Mouse (Mus musculus): ENCODE data around the gene Vmn1r212. TPM values are rescaled to one million over a fixed set of nuclear protein-coding genes. Genes with fewer than 3 reads are reported as not detected.
"Not testable (repeated sequence)": the region's sequence is repeated elsewhere in the genome, so short reads cannot be mapped to it uniquely, and the experiment has no call there.

Gene Vmn1r212
- not detected in 2 replicates for polyA plus RNA-seq (2014; fragmentation: Nextera tagmentation; extraction: Ambion mirVana)

DNA sequence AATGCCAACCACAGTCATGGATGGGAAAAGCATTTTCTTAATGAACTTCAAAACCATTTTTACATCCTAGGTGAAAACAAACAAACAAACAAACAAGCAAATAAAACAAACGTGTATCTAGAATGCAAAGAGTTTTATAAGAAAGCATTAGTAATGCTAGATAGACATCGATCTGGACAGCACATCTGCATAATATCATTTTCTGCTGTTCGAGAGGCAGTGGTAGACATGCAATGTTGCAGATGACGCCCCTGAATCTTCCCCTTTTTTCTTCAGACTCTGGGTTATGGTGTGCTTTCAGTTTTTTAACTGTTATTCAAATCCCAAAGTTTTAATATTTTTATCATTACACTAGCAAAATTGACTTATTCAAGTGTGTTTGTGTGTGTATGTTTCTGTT is at the start of gene Vmn1r212:
Gene Vmn1r212 (minus strand): TSS at position 101 of the 400 bp plus-strand sequence.
- no peaks in the 10 kb centered on the region for H3K4me1 ChIP-seq (ENCODE audit: control insufficient read depth, insufficient read depth, low read length)
- H3K27me3 ChIP-seq (ENCODE audit: control insufficient read depth, insufficient read depth, low read length) = no peaks in the 10 kb centered on the region
- no peak within 1 kb of the TSS for H3K9ac ChIP-seq (replicated peaks; ENCODE audit: low read length)
- no peak for DNase-seq
- no peak for ATAC-seq (ENCODE audit: low FRiP score, low TSS enrichment)
- no peaks in the 10 kb centered on the region for H3K36me3 ChIP-seq (ENCODE audit: control insufficient read depth, insufficient read depth, low read length)
- no peak within 1 kb of the TSS for H3K4me2 ChIP-seq (ENCODE audit: low read length)
- H3K27ac ChIP-seq (replicated peaks; ENCODE audit: low read depth, low read length) = no peak within 1 kb of the TSS
- no peak within 1 kb of the TSS for H3K4me3 ChIP-seq (replicated peaks; ENCODE audit: low read depth, low read length)
- H3K9me3 ChIP-seq (ENCODE audit: control insufficient read depth, low read length) = no peaks in the 10 kb centered on the region
- 83% methylated on average over 4 of the region's 4 CpGs for WGBS

DNA sequence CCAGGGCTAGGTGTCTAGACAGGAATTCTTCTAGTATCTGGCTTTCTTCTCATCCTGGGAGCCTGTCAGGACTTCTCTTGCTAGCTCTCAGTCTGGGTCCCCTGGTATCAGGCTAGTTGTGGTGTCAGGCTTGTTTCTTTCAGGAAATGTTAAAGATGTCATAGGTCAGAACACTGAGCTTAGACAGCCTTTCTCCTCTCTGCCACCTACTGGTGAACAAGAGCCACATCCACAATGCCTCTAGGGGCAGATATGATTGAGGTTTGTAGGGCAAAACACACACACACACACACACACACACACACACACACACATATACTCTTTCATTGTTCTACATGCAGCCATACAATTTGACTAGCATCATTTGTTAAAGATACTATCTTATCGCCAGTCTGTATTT is 4.7 kb downstream of the Vmn1r212 start:
- H3K36me3 ChIP-seq (ENCODE audit: control insufficient read depth, insufficient read depth, low read length) = no peaks in the 10 kb centered on the region
- no peak for DNase-seq
- WGBS = 94% methylated on average over 1 of the region's 1 CpGs
- H3K9me3 ChIP-seq (ENCODE audit: control insufficient read depth, low read length) = no peaks in the 10 kb centered on the region
- H3K4me2 ChIP-seq (ENCODE audit: low read length) = no peak overlapping the region
- no peak overlapping the region for H3K4me3 ChIP-seq (replicated peaks; ENCODE audit: low read depth, low read length)
- H3K4me1 ChIP-seq (ENCODE audit: control insufficient read depth, insufficient read depth, low read length) = no peaks in the 10 kb centered on the region
- no peak overlapping the region for H3K27ac ChIP-seq (replicated peaks; ENCODE audit: low read depth, low read length)
- ATAC-seq (ENCODE audit: low FRiP score, low TSS enrichment) = no peak
- H3K27me3 ChIP-seq (ENCODE audit: control insufficient read depth, insufficient read depth, low read length) = no peaks in the 10 kb centered on the region
- no peak overlapping the region for H3K9ac ChIP-seq (replicated peaks; ENCODE audit: low read length)

DNA sequence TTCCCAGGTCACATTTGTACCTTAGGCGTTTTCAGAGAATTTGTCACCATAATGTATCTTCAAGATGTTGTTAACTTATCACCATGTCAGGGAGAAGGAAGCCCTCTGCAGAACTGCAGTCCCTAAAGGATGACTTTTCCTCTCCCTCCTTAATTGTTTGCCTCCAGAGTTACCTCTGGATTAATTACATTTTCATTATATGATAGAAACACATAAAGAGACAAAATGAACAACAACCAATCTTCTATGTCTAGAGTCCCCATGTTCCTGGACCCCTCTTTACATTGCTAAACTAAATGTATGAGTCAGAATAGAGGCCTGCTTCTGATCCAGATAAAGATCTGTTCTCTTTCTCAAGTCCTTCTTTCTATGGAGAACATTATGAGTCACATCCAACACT is 26.5 kb downstream of the Vmn1r212 start, which contains the start of gene Vmn1r211:
Gene Vmn1r211 (minus strand): TSS at position 101 of the 400 bp plus-strand sequence.
- no peaks in the 10 kb centered on the region for H3K27me3 ChIP-seq (ENCODE audit: control insufficient read depth, insufficient read depth, low read length)
- WGBS = 86% methylated on average over 1 of the region's 1 CpGs
- H3K4me1 ChIP-seq (ENCODE audit: control insufficient read depth, insufficient read depth, low read length) = no peaks in the 10 kb centered on the region
- no peak within 1 kb of the TSS for H3K27ac ChIP-seq (replicated peaks; ENCODE audit: low read depth, low read length)
- ATAC-seq (ENCODE audit: low FRiP score, low TSS enrichment) (no peak), DNase-seq (no peak)
- no peak within 1 kb of the TSS for H3K4me2 ChIP-seq (ENCODE audit: low read length)
- no peak within 1 kb of the TSS for H3K4me3 ChIP-seq (replicated peaks; ENCODE audit: low read depth, low read length)
- H3K9ac ChIP-seq (replicated peaks; ENCODE audit: low read length) = no peak within 1 kb of the TSS
- no peaks in the 10 kb centered on the region for H3K9me3 ChIP-seq (ENCODE audit: control insufficient read depth, low read length)
- no peaks in the 10 kb centered on the region for H3K36me3 ChIP-seq (ENCODE audit: control insufficient read depth, insufficient read depth, low read length)

DNA sequence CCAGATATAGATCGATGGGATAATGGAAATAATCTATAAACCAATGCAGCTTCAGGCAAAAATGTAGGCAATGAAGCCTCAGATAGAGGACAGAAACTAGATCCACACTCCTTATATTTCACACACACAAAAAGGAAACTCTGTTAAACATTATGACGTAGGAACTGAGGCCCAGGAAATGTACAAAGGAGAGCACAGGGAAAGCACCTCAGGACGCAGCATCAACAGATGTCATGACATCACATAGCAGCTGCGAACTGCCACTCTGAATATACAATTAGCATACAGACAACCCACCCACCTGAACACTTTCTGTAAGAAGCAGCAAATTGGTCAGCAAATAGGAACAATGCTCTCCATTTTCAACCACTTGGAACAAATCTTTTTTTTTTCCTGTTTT is 29.2 kb downstream of the Vmn1r212 start:
- no peak for DNase-seq
- Histone ChIP-seq H3K4me1 (ENCODE audit: control insufficient read depth, insufficient read depth, low read length) (no peaks in the 10 kb centered on the region), H3K9ac (replicated peaks; ENCODE audit: low read length) (no peak overlapping the region), H3K36me3 (ENCODE audit: control insufficient read depth, insufficient read depth, low read length) (no peaks in the 10 kb centered on the region), H3K27me3 (ENCODE audit: control insufficient read depth, insufficient read depth, low read length) (no peaks in the 10 kb centered on the region), H3K9me3 (ENCODE audit: control insufficient read depth, low read length) (no peaks in the 10 kb centered on the region), H3K4me2 (ENCODE audit: low read length) (no peak overlapping the region), H3K27ac (replicated peaks; ENCODE audit: low read depth, low read length) (no peak overlapping the region), H3K4me3 (replicated peaks; ENCODE audit: low read depth, low read length) (no peak overlapping the region)
- no peak for ATAC-seq (ENCODE audit: low FRiP score, low TSS enrichment)
- WGBS = 73% methylated on average over 4 of the region's 4 CpGs

DNA sequence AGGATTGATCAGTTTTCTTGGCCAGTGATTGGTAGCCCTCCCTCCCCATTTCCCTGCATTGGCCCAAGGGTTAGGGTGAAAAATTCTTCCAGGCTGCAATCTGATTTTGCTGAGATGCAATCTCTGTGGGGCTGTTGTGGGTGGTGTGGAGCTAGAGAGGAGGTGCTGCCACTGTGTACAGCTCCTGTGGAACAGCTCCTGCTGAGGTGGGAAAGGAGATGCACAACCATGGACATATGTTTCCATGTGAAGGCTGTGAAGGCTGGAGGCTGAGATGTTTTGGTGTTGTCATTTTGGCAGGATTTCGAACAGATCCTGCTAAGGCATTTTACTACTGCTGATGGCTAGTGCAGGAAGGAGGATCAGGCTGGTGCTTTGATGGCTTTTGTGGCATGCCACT is 37.2 kb downstream of the Vmn1r212 start:
- 80% methylated on average over 1 of the region's 1 CpGs for WGBS
- ATAC-seq (ENCODE audit: low FRiP score, low TSS enrichment) (no peak), DNase-seq (no peak)
- H3K36me3 ChIP-seq (ENCODE audit: control insufficient read depth, insufficient read depth, low read length) = no peaks in the 10 kb centered on the region
- H3K9ac ChIP-seq (replicated peaks; ENCODE audit: low read length) = no peak overlapping the region
- no peaks in the 10 kb centered on the region for H3K27me3 ChIP-seq (ENCODE audit: control insufficient read depth, insufficient read depth, low read length)
- H3K4me1 ChIP-seq (ENCODE audit: control insufficient read depth, insufficient read depth, low read length) = no peaks in the 10 kb centered on the region
- no peak overlapping the region for H3K27ac ChIP-seq (replicated peaks; ENCODE audit: low read depth, low read length)
- H3K4me2 ChIP-seq (ENCODE audit: low read length) = no peak overlapping the region
- no peak overlapping the region for H3K4me3 ChIP-seq (replicated peaks; ENCODE audit: low read depth, low read length)
- H3K9me3 ChIP-seq (ENCODE audit: control insufficient read depth, low read length) = no peaks in the 10 kb centered on the region

DNA sequence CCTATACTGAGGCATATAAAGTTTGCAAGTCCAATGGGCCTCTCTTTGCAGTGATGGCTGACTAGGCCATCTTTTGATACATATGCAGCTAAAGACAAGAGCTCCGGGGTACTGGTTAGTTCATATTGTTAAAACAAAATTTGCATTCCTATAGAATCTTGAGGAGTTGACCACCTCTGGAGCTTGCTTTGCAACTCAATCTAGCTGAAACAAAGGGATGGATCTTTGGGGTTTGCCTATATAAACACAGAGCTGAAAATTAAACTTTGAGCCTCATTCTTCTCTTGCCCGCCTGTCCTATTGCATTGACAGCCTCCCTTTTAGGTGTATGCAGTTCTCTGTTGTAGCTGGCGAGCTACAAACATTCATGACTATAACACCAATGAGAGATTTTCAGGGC is 39.7 kb downstream of the Vmn1r212 start:
- not testable (repeated sequence) for H3K9me3 ChIP-seq (ENCODE audit: control insufficient read depth, low read length); H3K4me3 ChIP-seq (replicated peaks; ENCODE audit: low read depth, low read length); H3K36me3 ChIP-seq (ENCODE audit: control insufficient read depth, insufficient read depth, low read length); H3K27ac ChIP-seq (replicated peaks; ENCODE audit: low read depth, low read length); H3K4me2 ChIP-seq (ENCODE audit: low read length); H3K4me1 ChIP-seq (ENCODE audit: control insufficient read depth, insufficient read depth, low read length); H3K27me3 ChIP-seq (ENCODE audit: control insufficient read depth, insufficient read depth, low read length); ATAC-seq (ENCODE audit: low FRiP score, low TSS enrichment); DNase-seq; H3K9ac ChIP-seq (replicated peaks; ENCODE audit: low read length)
- WGBS = 40% methylated on average over 3 of the region's 3 CpGs

Other genes with a start within 250 kb of the Vmn1r212 start
- not detected in 2 replicates for gene Vmn1r207-ps, start 154.6 kb downstream of the Vmn1r212 start, polyA plus RNA-seq (2014; fragmentation: Nextera tagmentation; extraction: Ambion mirVana)
- not detected in 2 replicates for gene Vmn1r208, start 106.8 kb downstream of the Vmn1r212 start, polyA plus RNA-seq (2014; fragmentation: Nextera tagmentation; extraction: Ambion mirVana)
- gene Vmn1r209, start 74.5 kb downstream of the Vmn1r212 start, polyA plus RNA-seq (2014; fragmentation: Nextera tagmentation; extraction: Ambion mirVana) = not detected in 2 replicates
- gene Vmn1r210, start 52.9 kb downstream of the Vmn1r212 start, polyA plus RNA-seq (2014; fragmentation: Nextera tagmentation; extraction: Ambion mirVana) = not detected in 2 replicates
- gene Vmn1r211, start 26.6 kb downstream of the Vmn1r212 start, polyA plus RNA-seq (2014; fragmentation: Nextera tagmentation; extraction: Ambion mirVana) = not detected in 2 replicates
- not detected in 2 replicates for gene Vmn1r213, start 123.5 kb upstream of the Vmn1r212 start, polyA plus RNA-seq (2014; fragmentation: Nextera tagmentation; extraction: Ambion mirVana)
- not detected in 2 replicates for gene Vmn1r214, start 146.2 kb upstream of the Vmn1r212 start, polyA plus RNA-seq (2014; fragmentation: Nextera tagmentation; extraction: Ambion mirVana)
- gene Vmn1r215, start 183.8 kb upstream of the Vmn1r212 start, polyA plus RNA-seq (2014; fragmentation: Nextera tagmentation; extraction: Ambion mirVana) = not detected in 2 replicates
- not detected in 2 replicates for gene Vmn1r217, start 234.0 kb upstream of the Vmn1r212 start, polyA plus RNA-seq (2014; fragmentation: Nextera tagmentation; extraction: Ambion mirVana)
- not detected in 2 replicates for gene Vmn1r218, start 248.9 kb upstream of the Vmn1r212 start, polyA plus RNA-seq (2014; fragmentation: Nextera tagmentation; extraction: Ambion mirVana)

Measured in midbrain, embryonic 14.5 days (tissue).